Mouse (Mus musculus) lung, embryonic 14.5 days (tissue): Measurements from ENCODE around the gene Kcnh1. TPM values are rescaled to one million over a fixed set of nuclear protein-coding genes. Genes with fewer than 3 reads are reported as not detected.

Source experiments
- ATAC-seq: fragments of 200-750 bp; cut with Nextera tagmentation; 2 replicates; pipeline ENCODE4 v1.8.0; 2017; ENCODE audit warnings: mild to moderate bottlenecking, moderate TSS enrichment, moderate library complexity; ENCODE audit not compliant: insufficient read depth
- DNase-seq: peaks from one replicate; pipeline ENCODE4 v3.0.0-alpha.2; 2015
- H3K27ac ChIP-seq: fragments of 300-500 bp; sonication (generic); 2 replicates; pipeline ENCODE4 v1.5.1; 2014; ENCODE audit warnings: low read depth, mild to moderate bottlenecking, moderate library complexity
- H3K27me3 ChIP-seq: fragments of 300-500 bp; sonication (generic); 2 replicates; pipeline ENCODE4 v1.6.1; 2014; ENCODE audit warnings: low read length, control low read depth; ENCODE audit not compliant: insufficient read depth
- H3K36me3 ChIP-seq: fragments of 300-500 bp; sonication (generic); 2 replicates; pipeline ENCODE4 v1.6.1; 2014; ENCODE audit warnings: control low read depth; ENCODE audit not compliant: insufficient read depth
- H3K4me1 ChIP-seq: fragments of 300-500 bp; sonication (generic); 2 replicates; pipeline ENCODE4 v1.6.1; 2014; ENCODE audit warnings: antibody characterized with exemption, control low read depth; ENCODE audit not compliant: insufficient read depth
- H3K4me2 ChIP-seq: fragments of 300-500 bp; sonication (generic); 2 replicates; pipeline ENCODE4 v1.6.1; 2014; ENCODE audit warnings: mild to moderate bottlenecking
- H3K4me3 ChIP-seq: fragments of 300-500 bp; sonication (generic); 2 replicates; pipeline ENCODE4 v1.5.1; 2014; ENCODE audit warnings: low read depth, low read length
- H3K9ac ChIP-seq: fragments of 300-500 bp; sonication (generic); 2 replicates; pipeline ENCODE4 v1.6.1; 2014
- H3K9me3 ChIP-seq: fragments of 300-500 bp; sonication (generic); 2 replicates; pipeline ENCODE4 v1.6.1; 2016; ENCODE audit warnings: low read depth, low read length, control low read depth
- CTCF ChIP-seq: IDR thresholded peaks from 2 replicates; pipeline ENCODE4 v1.5.1; 2016; ENCODE audit warnings: antibody characterized with exemption, low read depth
- WGBS: fragments of 180-500 bp; shearing (Covaris S2); extraction: QIAGEN DNeasy Blood & Tissue Kit; methylation state at CpG from one replicate; pipeline ENCODE4 v1.1.7; 2014; 5-methylcytosine and 5-hydroxymethylcytosine counted together
- polyA plus RNA-seq: library from polyadenylated mRNA; unstranded; fragments of >200 nt; fragmentation: Nextera tagmentation; extraction: Ambion mirVana; gene quantifications from 2 replicates; pipeline ENCODE4 v1.2.1, GENCODE M21; 2014

Kcnh1 gene
- polyA plus RNA-seq, 1 experiment from 2014 or later = 2.0 TPM

GRCm38 (mm10) chr1:192212448-192212847 is 21.9 kb downstream of the Kcnh1 start:
- Histone ChIP-seq H3K9me3 (no peaks in the 10 kb centered on the region; the same call in 1 of the 2 replicates), H3K9ac (no peak overlapping the region), H3K27me3 (no peaks in the 10 kb centered on the region), H3K27ac (no peak overlapping the region), H3K36me3 (no peaks in the 10 kb centered on the region), H3K4me2 (no peak overlapping the region), H3K4me3 (no peak overlapping the region), H3K4me1 (no peaks in the 10 kb centered on the region)
- no peak for TF ChIP-seq CTCF
- WGBS = 53% methylated on average over 2 of the region's 2 CpGs
- no peak for DNase-seq
- no peak for ATAC-seq

- Histone ChIP-seq H3K4me3 (no peak overlapping the region), H3K27ac (no peak overlapping the region), H3K4me1 (no peaks in the 10 kb centered on the region), H3K9me3 (no peaks in the 10 kb centered on the region; the same call in 1 of the 2 replicates), H3K9ac (no peak overlapping the region), H3K27me3 (no peaks in the 10 kb centered on the region), H3K36me3 (no peaks in the 10 kb centered on the region), H3K4me2 (no peak overlapping the region)
- ATAC-seq (no peak), DNase-seq (no peak)
- 92% methylated on average over 4 of the region's 4 CpGs for whole genome bisulfite sequencing
- TF ChIP-seq CTCF = no peak
Observed at GRCm38 (mm10) chr1:192214666-192215065, 24.1 kb downstream of the Kcnh1 start.

- WGBS = 66% methylated on average over 2 of the region's 2 CpGs
- Histone ChIP-seq H3K27me3 (no peaks in the 10 kb centered on the region), H3K4me2 (no peak overlapping the region), H3K27ac (no peak overlapping the region), H3K4me3 (no peak overlapping the region), H3K9me3 (no peaks in the 10 kb centered on the region), H3K9ac (no peak overlapping the region), H3K36me3 (no peaks in the 10 kb centered on the region), H3K4me1 (no peaks in the 10 kb centered on the region)
- no peak for DNase-seq
- TF ChIP-seq CTCF = no peak
- no peak for ATAC-seq
Observed at GRCm38 (mm10) chr1:192220156-192220555, 29.6 kb downstream of the Kcnh1 start.

- DNase-seq (no peak), ATAC-seq (no peak)
- Histone ChIP-seq H3K4me3 (no peak overlapping the region), H3K27ac (no peak overlapping the region), H3K36me3 (no peaks in the 10 kb centered on the region), H3K27me3 (no peaks in the 10 kb centered on the region), H3K9me3 (no peaks in the 10 kb centered on the region), H3K9ac (no peak overlapping the region), H3K4me1 (no peaks in the 10 kb centered on the region), H3K4me2 (no peak overlapping the region)
- TF ChIP-seq CTCF = no peak
- 18% methylated on average over 4 of the region's 4 CpGs for WGBS
Observed at GRCm38 (mm10) chr1:192224161-192224560, 33.6 kb downstream of the Kcnh1 start.

- no peak for ATAC-seq
- WGBS = 37% methylated on average over 1 of the region's 1 CpGs
- peaks cover 3% of the 10 kb centered on the region; the same call in 1 of the 2 replicates for H3K4me1 ChIP-seq
- H3K27ac ChIP-seq = no peak overlapping the region
- H3K9me3 ChIP-seq = no peaks in the 10 kb centered on the region
- no peak for DNase-seq
- no peak overlapping the region for H3K4me2 ChIP-seq
- no peak for TF ChIP-seq CTCF
- no peak overlapping the region for H3K4me3 ChIP-seq
- H3K27me3 ChIP-seq = no peaks in the 10 kb centered on the region
- H3K9ac ChIP-seq = no peak overlapping the region
- H3K36me3 ChIP-seq = no peaks in the 10 kb centered on the region
Observed at GRCm38 (mm10) chr1:192232696-192233095, 42.1 kb downstream of the Kcnh1 start.

- Histone ChIP-seq H3K4me2 (no peak overlapping the region), H3K27me3 (no peaks in the 10 kb centered on the region), H3K9me3 (no peaks in the 10 kb centered on the region), H3K9ac (no peak overlapping the region), H3K36me3 (no peaks in the 10 kb centered on the region), H3K27ac (no peak overlapping the region), H3K4me1 (no peaks in the 10 kb centered on the region), H3K4me3 (no peak overlapping the region)
- 62% methylated on average over 3 of the region's 3 CpGs for WGBS
- no peak for ATAC-seq
- DNase-seq = no peak
- TF ChIP-seq CTCF = no peak
Observed at GRCm38 (mm10) chr1:192246836-192247235, 56.3 kb downstream of the Kcnh1 start.

- Histone ChIP-seq H3K27me3 (no peaks in the 10 kb centered on the region), H3K4me2 (no peak overlapping the region), H3K27ac (no peak overlapping the region), H3K9ac (no peak overlapping the region), H3K36me3 (no peaks in the 10 kb centered on the region), H3K4me3 (no peak overlapping the region), H3K9me3 (no peaks in the 10 kb centered on the region), H3K4me1 (no peaks in the 10 kb centered on the region)
- no peak for DNase-seq
- no peak for ATAC-seq
- no peak for TF ChIP-seq CTCF
- 78% methylated on average over 5 of the region's 5 CpGs for WGBS
Observed at GRCm38 (mm10) chr1:192259146-192259545, 68.6 kb downstream of the Kcnh1 start.

- Histone ChIP-seq H3K4me2 (no peak overlapping the region), H3K27me3 (no peaks in the 10 kb centered on the region), H3K4me3 (no peak overlapping the region), H3K9me3 (no peaks in the 10 kb centered on the region), H3K36me3 (no peaks in the 10 kb centered on the region), H3K9ac (no peak overlapping the region), H3K27ac (no peak overlapping the region), H3K4me1 (no peaks in the 10 kb centered on the region)
- ATAC-seq (no peak), DNase-seq (no peak)
- WGBS = 48% methylated on average over 7 of the region's 7 CpGs
- TF ChIP-seq CTCF = no peak
Observed at GRCm38 (mm10) chr1:192259616-192260015, 69.0 kb downstream of the Kcnh1 start.
